Mouse (Mus musculus) lung, adult 2 months (tissue): ENCODE results near the gene Prm3.

ENCODE experiments used
- CTCF ChIP-seq: fragments of 200-500 bp; IDR thresholded peaks from 2 replicates; pipeline ENCODE4 v1.5.1; 2011; ENCODE audit warnings: mild to moderate bottlenecking, low read length, control low read depth; ENCODE audit not compliant: insufficient read depth
- POLR2A ChIP-seq: fragments of 200-500 bp; IDR thresholded peaks from 2 replicates; pipeline ENCODE4 v1.6.1; 2011; ENCODE audit warnings: low read depth, mild to moderate bottlenecking, control low read depth, low read length, borderline replicate concordance; ENCODE audit errors: extremely low read depth

DNA sequence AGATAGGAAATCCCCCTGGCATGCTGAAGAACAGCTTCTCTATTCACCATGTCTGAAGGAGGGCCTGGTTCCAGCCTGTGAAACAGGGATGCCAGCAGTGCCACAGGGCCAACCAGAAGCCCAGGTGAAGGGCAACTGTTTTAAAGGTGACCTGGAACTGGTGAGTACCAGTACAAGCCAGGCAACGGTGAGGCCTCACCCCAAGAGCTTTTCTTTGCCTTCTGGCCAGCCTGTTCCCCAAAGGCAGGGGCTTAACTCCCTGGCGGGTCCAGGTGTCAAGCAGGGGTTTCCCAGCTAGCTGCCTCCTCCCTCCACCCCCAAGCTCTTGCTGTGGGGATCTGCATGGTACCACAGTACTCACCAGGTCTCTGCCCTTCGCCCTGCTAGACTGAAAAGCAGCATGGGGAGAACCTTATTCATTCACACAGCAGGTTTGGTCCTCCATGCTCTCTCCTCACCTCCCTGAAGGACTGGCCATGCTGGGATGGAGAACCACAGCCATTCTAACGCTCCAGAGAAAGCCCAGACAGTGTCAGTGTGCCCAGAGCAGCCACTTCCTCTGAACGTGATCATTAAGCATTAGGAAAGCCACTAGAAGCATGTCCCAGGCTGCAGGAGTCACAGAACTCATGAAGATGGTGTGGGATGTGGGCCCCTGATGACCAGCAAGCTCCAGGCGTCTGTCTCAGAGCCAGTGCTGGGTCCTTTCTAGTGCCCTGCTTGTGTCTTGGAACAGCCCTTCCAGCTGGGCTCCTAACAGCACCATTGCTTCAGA is 8.2 kb downstream of the Prm3 start:
- no peak for TF ChIP-seq CTCF
- no peak for TF ChIP-seq POLR2A
